Mouse (Mus musculus): Measurements from ENCODE around the gene Dph5. TPM values are rescaled to one million over a fixed set of nuclear protein-coding genes. Genes with fewer than 3 reads are reported as not detected.
"Not testable (repeated sequence)": the region's sequence is repeated elsewhere in the genome, so short reads cannot be mapped to it uniquely, and the experiment has no call there.

Gene Dph5
- polyA plus RNA-seq, 1 experiment: 8.8 TPM

DNA sequence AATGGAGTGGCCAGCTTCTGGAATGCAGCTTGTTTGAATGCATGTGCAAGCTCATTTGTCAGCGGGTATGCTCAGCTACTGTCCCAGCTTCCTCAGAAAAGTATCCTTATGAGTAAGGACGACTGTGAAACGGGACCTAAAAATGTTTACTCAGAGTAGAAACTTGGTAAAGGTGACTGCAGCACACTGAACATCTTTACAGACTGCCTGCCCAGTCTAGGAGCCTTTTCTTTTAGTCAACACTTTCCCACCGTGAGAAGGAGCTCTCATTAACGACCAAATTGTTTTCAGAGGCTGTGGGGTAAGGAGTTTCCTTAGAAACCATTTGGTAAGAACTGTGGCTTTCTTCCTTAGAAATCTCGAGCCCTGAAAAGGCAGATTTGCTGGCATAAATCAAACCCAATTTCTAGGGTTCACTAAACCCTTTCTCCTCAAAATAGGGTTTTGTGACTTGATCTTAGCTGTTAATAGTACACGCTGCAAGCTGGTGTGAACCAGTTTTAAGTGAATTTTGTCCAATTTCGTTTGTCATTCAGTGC lies 31.1 kb upstream of the Dph5 start:
- Histone ChIP-seq H3K27me3 (ENCODE audit: control insufficient read depth, insufficient read depth, insufficient read length) (no peaks in the 10 kb centered on the region), H3K4me3 (no peak overlapping the region), H3K4me2 (ENCODE audit: low read depth) (no peak overlapping the region), H3K79me2 (ENCODE audit: control insufficient read depth, insufficient read depth) (no peaks in the 10 kb centered on the region), H3K36me3 (ENCODE audit: control insufficient read depth, insufficient read depth) (no peaks in the 10 kb centered on the region), H3ac (ENCODE audit: control insufficient read depth, insufficient read length) (no peak overlapping the region)
- TF ChIP-seq SRF (IDR thresholded peaks at IDR 0.05; ENCODE audit: control insufficient read depth, insufficient read length, low read depth) (no peak), MYOD1 (IDR thresholded peaks at IDR 0.05; ENCODE audit: control insufficient read depth in 1 of 3, insufficient read length in 2 of 3, low read depth in 2 of 3) (no peak), CEBPB (IDR thresholded peaks at IDR 0.05; ENCODE audit: insufficient read depth, poor library complexity, severe bottlenecking) (no peak), TCF3 (IDR thresholded peaks at IDR 0.05; ENCODE audit: insufficient read length, low read depth) (no peak), REST (IDR thresholded peaks at IDR 0.05; ENCODE audit: insufficient read depth, insufficient read length) (no peak), USF1 (IDR thresholded peaks at IDR 0.05; ENCODE audit: low read depth) (no peak), MAX (IDR thresholded peaks at IDR 0.05; ENCODE audit: low read depth) (no peak), E2F4 (IDR thresholded peaks at IDR 0.05; ENCODE audit: insufficient read depth) (no peak), MYOG (IDR thresholded peaks at IDR 0.05; ENCODE audit: control insufficient read depth in 1 of 3, insufficient read depth in 1 of 3, insufficient read length in 2 of 3, low read depth in 2 of 3) (no peak), POLR2AphosphoS2 (IDR thresholded peaks at IDR 0.05; ENCODE audit: insufficient read length, low read depth) (no peak), POLR2A (IDR thresholded peaks at IDR 0.05; ENCODE audit: insufficient read length, low read depth) (no peak), TCF12 (IDR thresholded peaks at IDR 0.05; ENCODE audit: insufficient read depth, poor library complexity, severe bottlenecking) (no peak)

DNA sequence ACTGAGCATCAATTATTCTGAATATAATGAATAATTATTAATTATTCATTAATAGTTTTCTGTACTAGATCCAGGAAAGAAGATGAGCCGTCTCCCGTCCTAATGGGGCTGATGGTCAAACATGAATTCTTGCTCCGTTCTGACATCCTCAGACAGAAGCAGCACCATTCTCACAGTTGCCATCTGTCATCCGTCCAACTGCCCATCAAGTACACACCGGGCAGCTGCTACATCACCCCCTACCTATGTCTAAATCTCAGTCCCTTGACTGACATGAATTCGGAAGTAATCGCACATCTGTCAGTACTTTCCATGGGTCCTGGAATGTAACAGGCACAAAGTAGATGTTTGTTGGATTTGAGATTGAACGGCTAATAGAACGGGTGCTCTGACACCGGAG lies 30.2 kb upstream of the Dph5 start:
- TF ChIP-seq MAX (IDR thresholded peaks at IDR 0.05; ENCODE audit: low read depth): no peak
- no peak for TF ChIP-seq USF1 (IDR thresholded peaks at IDR 0.05; ENCODE audit: low read depth)
- TF ChIP-seq TCF12 (IDR thresholded peaks at IDR 0.05; ENCODE audit: insufficient read depth, poor library complexity, severe bottlenecking): no peak
- no peak for TF ChIP-seq SRF (IDR thresholded peaks at IDR 0.05; ENCODE audit: control insufficient read depth, insufficient read length, low read depth)
- TF ChIP-seq POLR2A (IDR thresholded peaks at IDR 0.05; ENCODE audit: insufficient read length, low read depth): no peak
- no peak for TF ChIP-seq MYOG (IDR thresholded peaks at IDR 0.05; ENCODE audit: control insufficient read depth in 1 of 3, insufficient read depth in 1 of 3, insufficient read length in 2 of 3, low read depth in 2 of 3)
- TF ChIP-seq REST (IDR thresholded peaks at IDR 0.05; ENCODE audit: insufficient read depth, insufficient read length): no peak
- Histone ChIP-seq H3K4me2 (ENCODE audit: low read depth) (no peak overlapping the region), H3K79me2 (ENCODE audit: control insufficient read depth, insufficient read depth) (no peaks in the 10 kb centered on the region), H3K27me3 (ENCODE audit: control insufficient read depth, insufficient read depth, insufficient read length) (no peaks in the 10 kb centered on the region), H3K36me3 (ENCODE audit: control insufficient read depth, insufficient read depth) (no peaks in the 10 kb centered on the region), H3K4me3 (no peak overlapping the region), H3ac (ENCODE audit: control insufficient read depth, insufficient read length) (no peak overlapping the region)

DNA sequence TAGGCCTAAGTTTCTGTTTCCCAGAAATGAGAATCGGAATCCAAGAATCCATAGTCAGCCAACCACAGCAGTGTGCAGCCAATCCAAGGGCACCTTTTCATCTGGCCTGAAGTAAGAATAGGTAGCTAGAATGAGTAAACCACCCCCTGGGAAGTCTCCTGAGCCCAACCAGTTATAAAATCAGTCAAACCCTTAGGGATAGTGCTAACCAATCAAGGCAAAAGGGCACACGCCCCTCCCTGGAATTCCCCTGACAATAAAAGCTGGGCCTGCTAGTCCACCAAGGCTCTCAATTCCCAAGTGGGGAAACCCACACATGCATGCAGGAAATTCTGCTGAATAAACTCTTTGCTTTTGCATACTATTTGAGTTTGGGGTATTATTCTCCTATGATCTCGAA lies 28.8 kb upstream of the Dph5 start:
- Histone ChIP-seq H3K4me2 (ENCODE audit: low read depth) (no peak overlapping the region), H3K36me3 (ENCODE audit: control insufficient read depth, insufficient read depth) (no peaks in the 10 kb centered on the region), H3K4me3 (no peak overlapping the region), H3ac (ENCODE audit: control insufficient read depth, insufficient read length) (no peak overlapping the region), H3K79me2 (ENCODE audit: control insufficient read depth, insufficient read depth) (no peaks in the 10 kb centered on the region), H3K27me3 (ENCODE audit: control insufficient read depth, insufficient read depth, insufficient read length) (no peaks in the 10 kb centered on the region)
- TF ChIP-seq SRF (IDR thresholded peaks at IDR 0.05; ENCODE audit: control insufficient read depth, insufficient read length, low read depth) (no peak), POLR2A (IDR thresholded peaks at IDR 0.05; ENCODE audit: insufficient read length, low read depth) (no peak), CEBPB (IDR thresholded peaks at IDR 0.05; ENCODE audit: insufficient read depth, poor library complexity, severe bottlenecking) (no peak), POLR2AphosphoS2 (IDR thresholded peaks at IDR 0.05; ENCODE audit: insufficient read length, low read depth) (no peak), REST (IDR thresholded peaks at IDR 0.05; ENCODE audit: insufficient read depth, insufficient read length) (no peak), TCF3 (IDR thresholded peaks at IDR 0.05; ENCODE audit: insufficient read length, low read depth) (no peak), MYOG (IDR thresholded peaks at IDR 0.05; ENCODE audit: control insufficient read depth in 1 of 3, insufficient read depth in 1 of 3, insufficient read length in 2 of 3, low read depth in 2 of 3) (no peak), USF1 (IDR thresholded peaks at IDR 0.05; ENCODE audit: low read depth) (no peak), MYOD1 (IDR thresholded peaks at IDR 0.05; ENCODE audit: control insufficient read depth in 1 of 3, insufficient read length in 2 of 3, low read depth in 2 of 3) (no peak), TCF12 (IDR thresholded peaks at IDR 0.05; ENCODE audit: insufficient read depth, poor library complexity, severe bottlenecking) (no peak), E2F4 (IDR thresholded peaks at IDR 0.05; ENCODE audit: insufficient read depth) (no peak), MAX (IDR thresholded peaks at IDR 0.05; ENCODE audit: low read depth) (no peak)

DNA sequence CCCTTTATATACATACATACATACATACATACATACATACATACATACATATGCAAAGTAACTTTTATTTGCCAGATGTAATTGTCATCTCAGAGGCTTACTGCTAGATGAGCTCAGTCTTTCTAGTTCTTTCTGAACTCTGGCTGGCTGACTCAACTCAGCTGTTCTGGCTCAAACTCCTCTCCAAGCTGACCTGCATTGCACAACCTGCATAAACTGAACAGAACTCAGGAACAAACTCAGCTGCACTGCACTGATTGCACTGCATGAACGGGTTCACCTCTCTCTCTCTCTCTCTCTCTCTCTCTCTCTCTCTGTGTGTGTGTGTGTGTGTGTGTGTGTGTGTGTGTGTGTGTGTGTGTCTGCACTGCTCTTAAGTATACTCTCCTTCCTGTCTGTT lies 26.9 kb upstream of the Dph5 start:
- not testable (repeated sequence) for H3K79me2 ChIP-seq (ENCODE audit: control insufficient read depth, insufficient read depth); H3K4me3 ChIP-seq; H3K4me2 ChIP-seq (ENCODE audit: low read depth); H3K36me3 ChIP-seq (ENCODE audit: control insufficient read depth, insufficient read depth); H3K27me3 ChIP-seq (ENCODE audit: control insufficient read depth, insufficient read depth, insufficient read length); H3ac ChIP-seq (ENCODE audit: control insufficient read depth, insufficient read length)

DNA sequence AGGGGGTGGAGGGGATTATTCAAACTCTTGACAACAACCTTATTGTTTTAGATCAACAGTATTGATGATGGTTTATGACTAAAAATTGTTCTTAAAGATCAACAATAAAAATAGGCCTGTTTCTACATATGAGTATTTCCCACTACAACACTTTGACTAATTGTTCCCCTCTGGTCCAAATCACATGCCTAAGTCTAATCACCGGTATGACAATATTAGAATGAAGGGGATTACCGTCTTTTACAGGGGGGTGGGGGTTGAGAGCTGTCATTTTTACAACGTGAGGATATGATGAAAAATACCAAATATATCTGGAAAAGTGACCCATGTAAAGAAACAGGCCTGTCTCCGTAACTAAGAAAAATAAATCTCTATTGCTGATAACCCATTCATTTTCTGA lies 24.1 kb upstream of the Dph5 start:
- no peak overlapping the region for H3K4me2 ChIP-seq (ENCODE audit: low read depth)
- H3K27me3 ChIP-seq (ENCODE audit: control insufficient read depth, insufficient read depth, insufficient read length): no peaks in the 10 kb centered on the region
- H3ac ChIP-seq (ENCODE audit: control insufficient read depth, insufficient read length): no peak overlapping the region
- no peaks in the 10 kb centered on the region for H3K36me3 ChIP-seq (ENCODE audit: control insufficient read depth, insufficient read depth)
- H3K4me3 ChIP-seq: no peak overlapping the region
- no peak for TF ChIP-seq MAX (IDR thresholded peaks at IDR 0.05; ENCODE audit: low read depth)
- TF ChIP-seq TCF12 (IDR thresholded peaks at IDR 0.05; ENCODE audit: insufficient read depth, poor library complexity, severe bottlenecking): no peak
- TF ChIP-seq REST (IDR thresholded peaks at IDR 0.05; ENCODE audit: insufficient read depth, insufficient read length): no peak
- TF ChIP-seq TCF3 (IDR thresholded peaks at IDR 0.05; ENCODE audit: insufficient read length, low read depth): no peak
- no peak for TF ChIP-seq USF1 (IDR thresholded peaks at IDR 0.05; ENCODE audit: low read depth)
- TF ChIP-seq CEBPB (IDR thresholded peaks at IDR 0.05; ENCODE audit: insufficient read depth, poor library complexity, severe bottlenecking): no peak
- TF ChIP-seq POLR2A (IDR thresholded peaks at IDR 0.05; ENCODE audit: insufficient read length, low read depth): no peak
- no peak for TF ChIP-seq POLR2AphosphoS2 (IDR thresholded peaks at IDR 0.05; ENCODE audit: insufficient read length, low read depth)
- no peak for TF ChIP-seq E2F4 (IDR thresholded peaks at IDR 0.05; ENCODE audit: insufficient read depth)
- no peak for TF ChIP-seq MYOD1 (IDR thresholded peaks at IDR 0.05; ENCODE audit: control insufficient read depth in 1 of 3, insufficient read length in 2 of 3, low read depth in 2 of 3)
- no peak for TF ChIP-seq SRF (IDR thresholded peaks at IDR 0.05; ENCODE audit: control insufficient read depth, insufficient read length, low read depth)
- no peak for TF ChIP-seq MYOG (IDR thresholded peaks at IDR 0.05; ENCODE audit: control insufficient read depth in 1 of 3, insufficient read depth in 1 of 3, insufficient read length in 2 of 3, low read depth in 2 of 3)
- H3K79me2 ChIP-seq (ENCODE audit: control insufficient read depth, insufficient read depth): no peaks in the 10 kb centered on the region
